Mouse (Mus musculus): ENCODE data around the gene Shmt2.

The Shmt2 gene

GRCm38 (mm10) chr10:127531548-127531947 is 9.3 kb upstream of the Shmt2 start:
- DNase-seq = no peak

- DNase-seq = no peak
Observed at GRCm38 (mm10) chr10:127530945-127531344, 8.7 kb upstream of the Shmt2 start.

- no peak for DNase-seq
Observed at GRCm38 (mm10) chr10:127527481-127527880, 5.2 kb upstream of the Shmt2 start.

- peak; percentile 70 for DNase-seq
Observed at GRCm38 (mm10) chr10:127526681-127527080, 4.4 kb upstream of the Shmt2 start.

GRCm38 (mm10) chr10:127526048-127526447 is 3.8 kb upstream of the Shmt2 start:
- no peak for DNase-seq

GRCm38 (mm10) chr10:127524646-127525255 is 2.5 kb upstream of the Shmt2 start:
- no peak for DNase-seq

- no peak for DNase-seq
Observed at GRCm38 (mm10) chr10:127521611-127522080, 598 bp downstream of the Shmt2 start.

- DNase-seq = no peak
Observed at GRCm38 (mm10) chr10:127520714-127521357, 1.4 kb downstream of the Shmt2 start.

GRCm38 (mm10) chr10:127519903-127520713 is 2.1 kb downstream of the Shmt2 start:
- no peak for DNase-seq

GRCm38 (mm10) chr10:127519041-127519701 is 3.1 kb downstream of the Shmt2 start:
- DNase-seq = no peak

GRCm38 (mm10) chr10:127517941-127518340 is 4.3 kb downstream of the Shmt2 start:
- no peak for DNase-seq

GRCm38 (mm10) chr10:127516576-127517260 is 5.5 kb downstream of the Shmt2 start:
- no peak for DNase-seq

- no peak for DNase-seq
Observed at GRCm38 (mm10) chr10:127515983-127516459, 6.2 kb downstream of the Shmt2 start.

GRCm38 (mm10) chr10:127515271-127515982 is 6.8 kb downstream of the Shmt2 start:
- no peak for DNase-seq

- no peak for DNase-seq
Observed at GRCm38 (mm10) chr10:127514764-127515163, 7.5 kb downstream of the Shmt2 start, which contains the start of gene Ndufa4l2. TSS of gene Ndufa4l2 (plus strand) at chr10:127514967.

- no peak for DNase-seq
Observed at GRCm38 (mm10) chr10:127514111-127514698, 8.0 kb downstream of the Shmt2 start.

GRCm38 (mm10) chr10:127513501-127514091 is 8.6 kb downstream of the Shmt2 start:
- no peak for DNase-seq

- DNase-seq = peak; percentile 98
Observed at GRCm38 (mm10) chr10:127512813-127513212, 9.4 kb downstream of the Shmt2 start.

GRCm38 (mm10) chr10:127512307-127512666 is 10.0 kb downstream of the Shmt2 start:
- no peak for DNase-seq

- DNase-seq = peak; percentile 85
Observed at GRCm38 (mm10) chr10:127511634-127512306, 10.5 kb downstream of the Shmt2 start.
